Mouse (Mus musculus) brown adipose tissue, adult 24 weeks (tissue): ENCODE measurements around the gene Bach2. TPM values are rescaled to one million over a fixed set of nuclear protein-coding genes. Genes with fewer than 3 reads are reported as not detected.

Source experiments
- H3K27ac ChIP-seq: fragments of 200-500 bp; replicated peaks from 2 replicates; pipeline ENCODE4 v1.5.1; 2012; ENCODE audit warnings: low read depth, mild to moderate bottlenecking, low read length
- H3K4me1 ChIP-seq: fragments of 200-500 bp; 2 replicates; pipeline ENCODE4 v1.6.1; 2012; ENCODE audit warnings: low read length, mixed read lengths; ENCODE audit not compliant: control insufficient read depth, insufficient read depth, insufficient read length
- H3K4me3 ChIP-seq: fragments of 200-500 bp; 2 replicates; pipeline ENCODE4 v1.5.1; 2012; ENCODE audit warnings: low read depth, mild to moderate bottlenecking, low read length, moderate library complexity; ENCODE audit not compliant: insufficient read depth
- polyA plus RNA-seq: library from polyadenylated mRNA; stranded (reverse); fragments of >200 nt; gene quantifications from 2 replicates; pipeline ENCODE4 v1.2.4, GENCODE M21; 2012; ENCODE audit not compliant: missing spikeins, insufficient read depth, insufficient read length

Bach2 gene
- 0.21 and 1.2 TPM in 2 replicates for polyA plus RNA-seq

DNA sequence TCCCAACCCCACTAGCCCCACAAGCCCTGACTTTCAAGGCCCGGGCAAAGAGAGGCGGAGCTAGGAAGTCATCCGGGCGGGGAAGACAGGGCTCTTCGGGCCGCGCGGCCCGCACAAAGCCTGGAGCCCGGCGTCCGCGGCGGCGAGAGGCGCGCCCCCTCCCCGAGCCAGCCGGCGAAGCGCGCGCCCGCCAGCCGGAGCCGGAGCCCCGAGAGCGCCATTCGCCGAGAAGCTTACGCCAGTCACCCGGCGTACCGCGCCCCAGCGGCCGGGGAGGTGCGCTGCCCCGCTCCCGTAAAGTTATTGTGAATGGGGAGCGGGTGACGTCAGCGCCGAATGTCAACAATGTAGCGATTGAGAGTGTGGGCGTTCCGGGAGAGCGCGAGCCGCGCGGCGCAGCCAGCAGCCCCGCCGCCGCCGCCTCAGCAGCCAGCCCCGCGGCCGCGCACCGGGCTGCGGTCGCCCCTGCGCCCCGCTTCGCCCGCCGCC, at the start of gene Bach2:
Bach2 (plus strand) TSS at position 439 of the 489 bp plus-strand sequence.
- peak within 1 kb of the TSS; percentile 65 for H3K27ac ChIP-seq
- H3K4me1 ChIP-seq = no peaks in the 10 kb centered on the region
- peak within 1 kb of the TSS; percentile 76 for H3K4me3 ChIP-seq

DNA sequence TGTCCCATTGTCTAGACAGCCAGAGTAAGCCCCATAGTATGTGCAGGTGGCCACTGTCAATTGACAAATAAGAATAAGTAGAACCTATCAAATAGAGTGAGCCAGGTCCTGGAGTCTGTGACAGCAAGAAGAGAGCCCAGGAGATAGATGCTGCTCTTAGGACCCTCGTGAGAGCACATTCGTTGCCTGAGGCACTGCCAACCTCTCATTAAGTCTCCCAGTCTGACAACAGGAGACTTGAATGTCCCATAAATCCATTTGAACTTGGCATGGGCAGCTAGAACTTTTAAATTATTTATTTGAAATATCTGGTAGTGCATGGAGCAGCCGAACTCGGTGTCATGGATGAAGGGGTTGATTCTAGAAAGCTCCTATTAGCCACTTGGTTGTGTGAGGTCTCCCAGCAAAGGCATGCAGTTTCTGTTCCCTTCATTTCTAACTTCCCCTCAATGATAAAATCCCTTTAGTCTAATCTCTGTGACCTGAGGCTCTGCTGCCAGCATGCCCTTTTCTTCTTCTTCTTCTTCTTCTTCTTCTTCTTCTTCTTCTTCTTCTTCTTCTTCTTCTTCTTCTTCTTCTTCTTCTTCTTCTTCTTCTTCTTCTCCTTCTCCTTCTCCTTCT, 49.1 kb upstream of the Bach2 start:
- Histone ChIP-seq H3K4me1 (peaks cover 2% of the 10 kb centered on the region; the same call in 1 of the 2 replicates), H3K4me3 (no peak overlapping the region)

DNA sequence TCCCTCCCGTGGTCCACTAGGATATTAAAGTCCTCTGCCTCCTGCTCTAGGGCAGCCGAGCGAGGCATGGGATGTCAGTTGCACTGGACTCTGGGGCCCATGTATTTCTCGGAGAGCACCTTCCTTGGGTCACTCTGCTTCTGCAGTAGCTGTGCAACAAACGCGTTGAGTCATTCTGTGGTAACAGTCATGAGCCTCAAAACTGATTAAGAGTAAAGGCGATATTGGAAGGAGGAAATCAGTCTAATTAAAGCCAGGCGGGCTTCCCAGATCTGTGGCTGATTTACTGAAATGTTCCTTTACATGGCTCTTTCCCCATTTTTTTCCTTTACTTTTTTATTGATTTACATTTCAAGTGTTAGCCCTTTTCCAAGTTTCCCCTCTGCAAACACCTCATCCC, 48.1 kb upstream of the Bach2 start:
- Histone ChIP-seq H3K4me1 (peaks cover 2% of the 10 kb centered on the region; the same call in 1 of the 2 replicates), H3K4me3 (no peak overlapping the region), H3K27ac (no peak overlapping the region)

More for the DNA sequence above, 49.1 kb upstream of the Bach2 start:
- no peak overlapping the region for H3K27ac ChIP-seq

DNA sequence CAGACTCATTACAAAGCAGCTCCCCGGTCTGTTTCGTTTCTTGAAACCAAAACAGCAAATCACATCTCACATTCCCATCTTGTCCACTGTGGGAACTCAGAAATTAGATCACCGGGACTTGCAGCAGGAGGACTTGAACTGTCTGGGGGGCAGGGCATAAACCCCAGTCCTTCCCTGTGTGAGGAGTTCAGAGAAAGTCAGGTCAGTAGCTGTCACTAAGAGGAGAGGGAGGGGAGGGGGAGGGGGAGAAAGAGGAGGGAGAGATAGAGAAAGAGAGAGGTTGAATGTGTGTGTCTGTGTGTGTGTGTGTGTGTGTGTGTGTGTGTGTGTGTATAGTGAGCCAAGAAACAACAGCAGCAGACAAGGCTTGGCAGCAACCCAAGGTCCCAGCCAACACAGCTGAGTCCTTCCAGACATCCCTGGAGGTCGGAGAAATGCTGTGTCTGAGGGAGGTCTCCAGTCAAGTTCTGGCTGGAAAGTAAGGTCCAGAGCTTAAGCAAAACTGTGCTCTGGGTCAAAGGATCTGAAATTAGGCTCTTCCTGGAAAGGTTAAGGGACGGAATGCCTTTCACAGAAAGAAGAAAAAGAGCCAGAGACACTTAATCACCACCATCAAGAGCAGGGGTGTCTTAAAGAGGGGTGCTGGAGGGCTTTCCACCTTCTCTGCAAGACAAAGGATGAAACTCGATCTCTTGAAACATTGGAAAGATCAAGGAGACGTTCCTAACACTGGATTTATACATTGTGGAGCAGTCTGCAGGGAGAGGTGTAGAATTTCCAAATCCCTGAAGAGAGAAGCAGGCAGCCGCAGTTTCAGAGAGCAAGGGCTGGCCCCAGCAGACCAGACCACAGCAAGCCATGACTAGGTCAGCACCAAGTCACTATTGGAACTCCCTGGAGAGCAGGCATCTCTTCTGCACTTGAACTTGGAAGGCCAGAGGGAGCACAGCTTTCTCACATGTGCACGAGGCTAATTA, 42.4 kb upstream of the Bach2 start:
- Histone ChIP-seq H3K4me3 (no peak overlapping the region), H3K27ac (no peak overlapping the region; the same call in 1 of the 2 replicates), H3K4me1 (no peaks in the 10 kb centered on the region)

DNA sequence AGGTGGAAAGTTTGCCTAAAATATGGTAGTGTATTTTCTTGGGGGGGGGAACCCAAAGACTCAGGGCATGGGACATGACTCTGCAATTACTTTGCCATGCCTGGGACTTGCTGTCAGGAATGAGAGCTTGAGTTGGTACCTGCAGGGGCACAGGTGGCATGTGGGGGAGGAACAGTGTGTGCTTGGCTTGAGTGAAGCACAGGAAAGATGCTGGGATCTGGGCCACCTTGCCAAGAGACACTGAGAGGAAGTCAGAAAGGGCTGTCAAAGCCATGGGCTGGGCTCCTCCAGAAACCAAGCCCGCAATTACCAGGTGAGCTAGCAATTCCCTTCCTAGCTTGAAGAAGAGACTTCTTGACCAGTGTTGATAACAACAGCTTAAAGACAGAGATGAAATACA, 40.6 kb upstream of the Bach2 start:
- Histone ChIP-seq H3K4me1 (no peaks in the 10 kb centered on the region), H3K4me3 (no peak overlapping the region), H3K27ac (no peak overlapping the region)

DNA sequence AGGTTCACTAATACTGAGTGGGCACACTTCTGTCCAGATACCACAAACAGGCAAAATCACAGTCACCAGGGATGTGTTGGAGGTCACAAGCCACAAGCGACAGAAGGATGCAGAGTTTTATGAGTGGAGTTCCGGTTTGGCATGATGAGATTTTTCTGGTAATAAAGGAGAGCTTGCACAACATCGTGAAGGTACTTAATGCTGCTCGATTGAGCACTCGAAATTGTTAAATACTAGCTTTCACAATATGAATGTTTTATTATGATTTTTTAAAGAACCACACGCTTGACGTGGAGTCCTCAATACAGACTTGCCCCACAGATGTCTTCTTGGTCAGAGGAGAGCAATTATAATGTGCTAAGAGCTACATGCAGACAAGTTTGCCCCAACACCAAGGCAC, 40.0 kb upstream of the Bach2 start:
- Histone ChIP-seq H3K4me3 (no peak overlapping the region), H3K27ac (no peak overlapping the region), H3K4me1 (no peaks in the 10 kb centered on the region)

DNA sequence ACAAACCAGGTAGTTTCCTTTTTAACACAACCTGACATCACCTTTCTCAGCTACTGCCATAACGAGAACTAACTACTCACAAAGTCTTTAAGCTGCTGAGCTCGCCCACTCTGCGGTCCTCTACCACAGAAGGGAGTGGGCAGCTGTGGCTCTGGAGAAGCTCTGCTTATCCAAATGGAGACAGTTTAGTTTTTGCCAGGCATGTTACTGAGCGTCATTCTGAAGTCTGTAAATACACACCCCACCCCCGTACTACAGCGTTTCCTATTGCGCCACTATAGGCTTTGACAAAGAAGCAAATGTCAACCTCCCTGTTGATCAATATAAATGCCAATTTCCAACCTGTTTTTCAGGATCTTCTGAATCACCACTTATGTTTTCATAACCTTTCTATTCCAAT, 39.4 kb upstream of the Bach2 start:
- H3K4me1 ChIP-seq = no peaks in the 10 kb centered on the region
- H3K4me3 ChIP-seq = no peak overlapping the region
- H3K27ac ChIP-seq = no peak overlapping the region

DNA sequence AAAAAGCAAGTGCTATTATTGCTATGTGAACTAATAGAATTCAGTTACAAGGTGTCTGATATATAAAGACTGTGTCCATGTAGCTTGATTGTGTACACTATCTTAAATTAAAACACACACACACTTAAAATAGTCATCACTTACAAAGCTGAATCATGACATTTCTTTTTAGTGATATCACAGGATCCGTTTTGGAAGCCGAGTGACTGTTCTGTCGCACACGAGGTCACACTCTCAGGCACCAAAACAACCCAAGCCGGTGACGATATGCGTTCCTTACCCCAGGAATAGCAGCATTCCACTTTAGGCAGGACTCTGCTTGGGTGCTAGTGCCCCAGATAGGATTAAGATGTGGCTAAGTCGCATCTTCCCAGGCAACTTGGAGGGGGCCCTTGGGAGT, 37.5 kb upstream of the Bach2 start:
- Histone ChIP-seq H3K4me1 (no peaks in the 10 kb centered on the region), H3K27ac (no peak overlapping the region)

DNA sequence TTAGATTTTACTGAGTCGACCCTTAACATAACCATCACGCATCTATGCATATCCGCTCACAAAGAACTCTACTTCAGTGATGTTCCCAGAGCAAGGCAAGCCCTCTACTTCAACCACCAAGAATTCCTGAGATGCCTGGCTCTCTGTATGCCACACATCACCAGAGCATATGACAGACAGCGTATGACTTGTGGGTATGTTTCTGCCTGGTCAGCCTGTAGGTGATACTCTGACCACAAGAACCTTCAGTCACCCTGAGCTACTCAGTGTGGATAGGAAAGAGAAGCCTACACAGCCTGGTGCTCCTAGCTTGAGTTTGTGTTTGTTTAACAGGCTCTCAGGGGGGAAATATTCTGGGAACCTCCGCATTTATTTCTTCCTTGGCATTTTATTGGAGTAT, 36.2 kb upstream of the Bach2 start:
- no peak overlapping the region for H3K27ac ChIP-seq
- H3K4me1 ChIP-seq = no peaks in the 10 kb centered on the region
- no peak overlapping the region for H3K4me3 ChIP-seq

More for the DNA sequence above, 37.5 kb upstream of the Bach2 start:
- H3K4me3 ChIP-seq = no peak overlapping the region

DNA sequence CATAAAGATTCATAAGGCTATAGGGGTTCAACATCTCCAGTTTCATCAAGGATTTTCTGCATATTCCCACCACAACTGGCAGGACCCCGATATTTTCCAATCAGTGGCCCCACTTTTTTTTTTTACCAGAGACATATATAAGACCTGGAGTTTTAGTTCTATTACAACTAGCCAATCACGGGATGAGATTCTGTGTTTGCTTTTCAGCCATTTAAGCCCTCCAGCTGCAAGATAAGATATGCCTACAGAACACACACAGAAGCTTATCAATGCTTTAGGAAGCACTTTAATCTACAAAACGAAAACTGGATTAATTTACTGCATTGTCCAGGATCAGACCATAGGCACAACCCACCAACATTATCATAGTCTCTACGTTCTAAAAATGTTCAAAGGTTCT, 33.8 kb upstream of the Bach2 start:
- no peak overlapping the region for H3K4me3 ChIP-seq
- no peak overlapping the region for H3K27ac ChIP-seq
- no peaks in the 10 kb centered on the region for H3K4me1 ChIP-seq

DNA sequence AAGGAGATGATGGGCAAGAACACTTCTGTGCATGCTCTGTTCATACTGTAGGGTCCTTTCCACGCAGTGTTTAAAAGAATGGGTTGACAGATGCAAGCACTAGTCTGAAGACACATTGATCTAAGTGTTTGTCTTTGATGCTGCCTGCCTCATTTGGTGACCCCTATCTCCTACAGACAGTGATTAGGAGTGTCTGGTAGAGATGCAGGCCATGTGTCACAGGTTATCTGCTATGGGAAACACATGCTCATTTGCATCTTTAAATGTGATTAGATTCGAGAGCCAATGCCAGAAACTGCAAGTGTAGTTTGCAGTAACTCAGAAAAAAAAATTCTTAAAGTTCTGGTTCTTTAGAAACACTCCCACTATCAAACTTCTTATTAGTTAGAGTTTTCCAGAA, 32.8 kb upstream of the Bach2 start:
- no peak overlapping the region for H3K4me3 ChIP-seq
- no peak overlapping the region for H3K27ac ChIP-seq
- no peaks in the 10 kb centered on the region for H3K4me1 ChIP-seq

DNA sequence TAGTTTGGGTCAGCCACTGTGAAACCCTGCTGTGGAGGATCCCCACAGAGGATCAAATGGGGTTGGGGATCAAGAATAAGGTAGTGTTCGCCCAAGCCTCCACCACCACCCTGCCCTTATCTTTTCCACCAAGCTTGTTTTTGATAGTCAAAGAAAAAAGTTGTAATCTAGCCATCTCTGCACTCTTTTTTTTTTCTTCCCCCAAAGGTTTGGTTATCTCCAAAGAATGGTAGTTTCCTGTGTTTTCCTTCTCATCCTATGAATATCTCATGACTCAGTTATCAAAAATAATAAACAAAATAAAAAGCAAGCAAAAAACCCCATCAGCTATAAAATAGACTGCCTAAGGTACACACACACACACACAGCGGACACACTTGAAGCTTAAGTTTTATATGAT, 28.6 kb upstream of the Bach2 start:
- H3K27ac ChIP-seq = no peak overlapping the region
- H3K4me1 ChIP-seq = no peaks in the 10 kb centered on the region
- H3K4me3 ChIP-seq = no peak overlapping the region

DNA sequence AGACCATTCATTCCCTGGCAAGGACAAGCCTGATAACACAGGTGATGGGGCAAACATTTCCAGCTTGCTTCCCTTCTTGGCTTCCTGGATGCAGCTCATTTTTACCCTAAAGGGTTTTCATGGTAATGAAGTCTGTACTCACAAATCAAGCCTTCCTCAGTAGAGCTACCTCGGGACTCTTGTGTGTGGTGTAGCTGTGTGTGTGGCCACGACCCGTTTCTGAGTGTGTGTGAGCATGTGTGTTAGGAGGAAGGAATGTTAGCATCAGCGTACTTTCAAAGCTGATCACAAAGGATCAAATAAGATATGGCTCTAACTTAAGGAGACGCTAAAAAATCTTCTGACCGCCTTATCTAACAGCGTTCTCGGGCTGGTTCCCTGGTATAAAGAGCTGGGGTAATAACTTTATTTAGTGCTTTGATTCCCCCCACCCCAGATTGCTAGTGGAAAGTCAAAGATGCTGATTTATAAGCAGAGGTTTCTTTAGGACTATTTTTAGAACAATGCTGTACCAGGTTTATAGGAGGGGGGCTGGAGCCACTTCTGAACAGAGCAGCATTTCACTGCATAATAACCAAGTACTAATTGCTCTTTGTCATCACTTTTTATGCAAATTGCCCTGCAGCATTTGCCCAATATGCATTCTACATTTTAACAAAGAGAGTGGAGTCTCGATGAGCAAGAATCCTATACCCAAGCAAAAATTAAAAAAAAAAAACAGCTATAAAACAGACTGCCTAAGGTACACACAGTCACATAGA, 28.0 kb upstream of the Bach2 start:
- no peak overlapping the region for H3K4me3 ChIP-seq
- H3K27ac ChIP-seq = no peak overlapping the region
- H3K4me1 ChIP-seq = no peaks in the 10 kb centered on the region

DNA sequence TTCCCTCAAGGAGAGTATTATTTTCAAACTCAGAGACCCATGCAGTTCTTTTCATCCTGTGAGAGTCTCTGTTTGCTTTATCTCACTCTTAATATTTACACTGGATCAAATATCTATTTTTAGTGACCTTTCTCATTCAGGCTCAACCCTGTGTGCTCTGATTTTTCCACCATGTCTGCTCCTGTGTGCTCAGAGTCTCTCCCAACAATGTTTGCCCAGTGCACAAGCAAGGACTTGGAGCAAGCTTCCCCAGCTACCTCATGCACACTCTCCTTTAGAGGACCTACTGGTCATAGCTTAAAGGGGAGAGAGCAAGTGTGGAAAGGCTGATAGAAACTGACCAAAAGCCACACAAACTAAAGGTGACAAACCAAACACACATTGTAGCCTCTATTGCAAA, 26.0 kb upstream of the Bach2 start:
- H3K4me1 ChIP-seq = no peaks in the 10 kb centered on the region
- no peak overlapping the region for H3K27ac ChIP-seq
- H3K4me3 ChIP-seq = no peak overlapping the region

DNA sequence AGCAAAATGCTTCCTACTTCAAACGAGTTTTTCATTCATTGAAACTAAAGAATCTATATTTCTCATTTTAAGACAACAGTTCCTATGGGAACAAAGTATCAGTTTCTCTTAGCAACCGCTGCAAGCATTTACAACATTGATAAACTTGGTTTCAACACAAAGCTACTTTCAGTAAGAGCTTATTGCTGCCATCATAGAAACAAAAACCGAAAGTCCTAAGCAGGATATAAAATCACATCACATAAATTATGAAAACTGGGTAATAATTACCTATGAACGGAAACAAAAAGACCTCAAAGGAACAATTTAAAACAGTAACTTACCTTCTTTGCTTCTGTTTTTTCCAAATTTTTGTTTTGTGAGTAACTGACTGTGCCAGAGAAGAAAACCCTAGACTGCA, 22.1 kb upstream of the Bach2 start:
- Histone ChIP-seq H3K27ac (no peak overlapping the region), H3K4me3 (no peak overlapping the region), H3K4me1 (no peaks in the 10 kb centered on the region)
